Mouse (Mus musculus) lung, postnatal 0 days (tissue): ENCODE measurements around the gene Macf1.

Experiments used
- CTCF ChIP-seq: IDR thresholded peaks from 2 replicates; pipeline ENCODE4 v1.5.1; 2016; ENCODE audit warnings: antibody characterized with exemption, mild to moderate bottlenecking
- EP300 ChIP-seq: IDR thresholded peaks from 2 replicates; pipeline ENCODE4 v1.6.1; 2016; ENCODE audit warnings: antibody characterized with exemption, mild to moderate bottlenecking, control low read depth

GRCm38 (mm10) chr4:123383173-123383572, 301.0 kb downstream of the Macf1 start:
- TF ChIP-seq CTCF, result no peak
- TF ChIP-seq EP300, result no peak
